Mouse (Mus musculus) thymus, postnatal 0 days (tissue): ENCODE results near the gene Mdk. TPM values are rescaled to one million over a fixed set of nuclear protein-coding genes. Genes with fewer than 3 reads are reported as not detected.

Source experiments
- DNase-seq: peaks from one replicate; pipeline ENCODE4 v3.0.0-alpha.2; 2015; ENCODE audit warnings: low spot score
- polyA plus RNA-seq: library from polyadenylated mRNA; unstranded; fragments of >200 nt; fragmentation: Nextera tagmentation; extraction: Ambion mirVana; gene quantifications from 2 replicates; pipeline ENCODE4 v1.2.1, GENCODE M21; 2015

Mdk gene
- polyA plus RNA-seq, 1 experiment from 2014 or later, result 118 TPM

GRCm38 (mm10) chr2:91958701-91959457, 26.8 kb upstream of the Mdk start:
- DNase-seq, result peak; percentile 68

- DNase-seq, result no peak
These were observed 26.0 kb upstream of the Mdk start for GRCm38 (mm10) chr2:91958049-91958448.

- peak; percentile 83 for DNase-seq
These were observed 25.0 kb upstream of the Mdk start for GRCm38 (mm10) chr2:91957096-91957495.

GRCm38 (mm10) chr2:91955875-91956274, 23.8 kb upstream of the Mdk start:
- no peak for DNase-seq

- DNase-seq, result no peak
These were observed 23.1 kb upstream of the Mdk start for GRCm38 (mm10) chr2:91955121-91955591.

- no peak for DNase-seq
These were observed 21.7 kb upstream of the Mdk start for GRCm38 (mm10) chr2:91953825-91954224.

GRCm38 (mm10) chr2:91950275-91951085, 18.4 kb upstream of the Mdk start:
- DNase-seq, result peak; percentile 84

- DNase-seq, result no peak
These were observed 17.5 kb upstream of the Mdk start for GRCm38 (mm10) chr2:91949411-91950274.

- DNase-seq, result no peak
These were observed 16.7 kb upstream of the Mdk start for GRCm38 (mm10) chr2:91948792-91949241.

- no peak for DNase-seq
These were observed 16.0 kb upstream of the Mdk start for GRCm38 (mm10) chr2:91948151-91948509.

- no peak for DNase-seq
These were observed 15.5 kb upstream of the Mdk start for GRCm38 (mm10) chr2:91947397-91948150.

- DNase-seq, result no peak
These were observed 14.7 kb upstream of the Mdk start for GRCm38 (mm10) chr2:91946836-91947235.

- DNase-seq, result no peak
These were observed 13.4 kb upstream of the Mdk start, which contains the start of gene Gm9821 for GRCm38 (mm10) chr2:91945483-91945882. Gene Gm9821 (plus strand): TSS chr2:91945703.

GRCm38 (mm10) chr2:91944170-91944950, 12.3 kb upstream of the Mdk start:
- peak; percentile 87 for DNase-seq

- DNase-seq, result no peak
These were observed 10.3 kb upstream of the Mdk start for GRCm38 (mm10) chr2:91942356-91942755.

- DNase-seq, result no peak
These were observed 7.3 kb upstream of the Mdk start for GRCm38 (mm10) chr2:91939303-91939935.

- DNase-seq, result no peak
These were observed 4.1 kb upstream of the Mdk start for GRCm38 (mm10) chr2:91936154-91936553.

GRCm38 (mm10) chr2:91934826-91935525, 2.9 kb upstream of the Mdk start:
- no peak for DNase-seq

- no peak for DNase-seq
These were observed 1.9 kb upstream of the Mdk start for GRCm38 (mm10) chr2:91934016-91934415.
